Mouse (Mus musculus) adrenal gland, adult 2 months (tissue): ENCODE measurements around the gene Itga2b. TPM values are rescaled to one million over a fixed set of nuclear protein-coding genes. Genes with fewer than 3 reads are reported as not detected.
"Not testable (repeated sequence)": the region's sequence is repeated elsewhere in the genome, so short reads cannot be mapped to it uniquely, and the experiment has no call there.

ENCODE experiments used
- DNase-seq: peaks from one replicate; pipeline ENCODE4 v3.0.0; 2021
- microRNA-seq, 2 experiments: library from miRNA; unstranded; fragments of <30 nt; microRNA quantifications; one replicate each; pipeline ENCODE4 v1.2.0; 2021
- polyA plus RNA-seq: library from polyadenylated mRNA; depleted of rRNA; stranded (reverse); fragments of >200 nt; gene quantifications from 2 replicates; pipeline ENCODE4 v1.2.3, GENCODE M21; 2012; rRNA removed
- total RNA-seq, 2 experiments: library from RNA; stranded (reverse); gene quantifications; 2 replicates each; pipeline ENCODE4 v1.2.3; 2021

Itga2b gene
- total and polyA plus RNA-seq, 3 experiments, result 2.5 to 6.6 (median 4.1) TPM

GRCm38 (mm10) chr11:102411061-102411460 lies 58.9 kb downstream of the Itga2b start:
- DNase-seq, result peak; percentile 15

GRCm38 (mm10) chr11:102410345-102410744 lies 59.6 kb downstream of the Itga2b start:
- DNase-seq, result not testable (repeated sequence)

- no peak for DNase-seq
Measured at GRCm38 (mm10) chr11:102409795-102410330, 60.1 kb downstream of the Itga2b start.

GRCm38 (mm10) chr11:102408888-102409794 lies 60.8 kb downstream of the Itga2b start:
- peak; percentile 24 for DNase-seq

- DNase-seq, result peak; percentile 99
Measured at GRCm38 (mm10) chr11:102408344-102408876, 61.5 kb downstream of the Itga2b start.

- no peak for DNase-seq
Measured at GRCm38 (mm10) chr11:102407834-102408215, 62.1 kb downstream of the Itga2b start, which contains the start of gene Slc25a39. TSS of gene Slc25a39 (minus strand) at chr11:102407946.

GRCm38 (mm10) chr11:102406900-102407833 lies 62.8 kb downstream of the Itga2b start:
- peak; percentile 97 for DNase-seq

GRCm38 (mm10) chr11:102406401-102406800 lies 63.5 kb downstream of the Itga2b start:
- no peak for DNase-seq

GRCm38 (mm10) chr11:102405544-102406285 lies 64.2 kb downstream of the Itga2b start:
- peak; percentile 26 for DNase-seq

GRCm38 (mm10) chr11:102404161-102405010 lies 65.5 kb downstream of the Itga2b start:
- DNase-seq, result peak; percentile 65

- no peak for DNase-seq
Measured at GRCm38 (mm10) chr11:102403657-102404056, 66.3 kb downstream of the Itga2b start.

Small RNA genes within 50 kb of the gene (microRNA-seq; reads per million reads assigned to microRNA genes)
- 0.22 to 0.83 reads per million in 2 experiments for gene Mir6930

Other genes with a start within 250 kb of the Itga2b start
- 100 to 1,000 TPM in 1 of 2 experiments, 10 to 100 TPM in 1; 67.8 to 127 TPM for gene Hdac5, start 240.0 kb downstream of the Itga2b start, total RNA-seq
- gene Hdac5, start 240.0 kb downstream of the Itga2b start, polyA plus RNA-seq, result 99.3 and 131 TPM in 2 replicates
- under 1 TPM; 0.35 to 0.93 TPM for gene BC030867, start 221.2 kb downstream of the Itga2b start, total RNA-seq
- 1.2 and 1.6 TPM in 2 replicates for gene BC030867, start 221.2 kb downstream of the Itga2b start, polyA plus RNA-seq
- gene Asb16, start 201.4 kb downstream of the Itga2b start, total RNA-seq, result under 1 TPM; 0.12 to 0.45 TPM
- gene Asb16, start 201.4 kb downstream of the Itga2b start, polyA plus RNA-seq, result 0.75 and 0.95 TPM in 2 replicates
- 10 to 100 TPM; 57.2 to 59.4 TPM for gene Tmub2, start 185.2 kb downstream of the Itga2b start, total RNA-seq
- gene Tmub2, start 185.2 kb downstream of the Itga2b start, polyA plus RNA-seq, result 55.8 and 58.9 TPM in 2 replicates
- 10 to 100 TPM; 44.2 to 45.1 TPM for gene Atxn7l3, start 173.5 kb downstream of the Itga2b start, total RNA-seq
- 43.2 and 46.5 TPM in 2 replicates for gene Atxn7l3, start 173.5 kb downstream of the Itga2b start, polyA plus RNA-seq
- gene Ubtf, start 150.4 kb downstream of the Itga2b start, total RNA-seq, result 100 to 1,000 TPM in 1 of 2 experiments, 10 to 100 TPM in 1; 95.9 to 110 TPM
- 24.2 and 25.4 TPM in 2 replicates for gene Ubtf, start 150.4 kb downstream of the Itga2b start, polyA plus RNA-seq
- under 1 TPM; 0.35 to 0.49 TPM for gene Slc4a1, start 103.9 kb downstream of the Itga2b start, total RNA-seq
- 0.02 TPM in 1 of 2 replicates, not detected in the other for gene Slc4a1, start 103.9 kb downstream of the Itga2b start, polyA plus RNA-seq
- 10 to 100 TPM; 36.8 to 51.7 TPM for gene Rundc3a, start 76.7 kb downstream of the Itga2b start, total RNA-seq
- gene Rundc3a, start 76.7 kb downstream of the Itga2b start, polyA plus RNA-seq, result 46.3 and 77.5 TPM in 2 replicates
- gene Slc25a39, start 62.2 kb downstream of the Itga2b start, total RNA-seq, result 100 to 1,000 TPM; 504 to 683 TPM
- 1,025 and 1,107 TPM in 2 replicates for gene Slc25a39, start 62.2 kb downstream of the Itga2b start, polyA plus RNA-seq
- gene Grn, start 39.8 kb downstream of the Itga2b start, total RNA-seq, result 100 to 1,000 TPM; 165 to 211 TPM
- gene Grn, start 39.8 kb downstream of the Itga2b start, polyA plus RNA-seq, result 251 and 310 TPM in 2 replicates
- gene Fam171a2, start 22.4 kb downstream of the Itga2b start, total RNA-seq, result 1 to 10 TPM; 2.8 to 8.3 TPM
- gene Fam171a2, start 22.4 kb downstream of the Itga2b start, polyA plus RNA-seq, result 18.1 and 22.9 TPM in 2 replicates
- gene Gpatch8, start 86.3 kb upstream of the Itga2b start, total RNA-seq, result 10 to 100 TPM; 23.2 to 31.4 TPM
- gene Gpatch8, start 86.3 kb upstream of the Itga2b start, polyA plus RNA-seq, result 16.0 and 18.4 TPM in 2 replicates
- gene Gm11627, start 109.3 kb upstream of the Itga2b start, total RNA-seq, result under 1 TPM in 1 of 2 experiments, not detected in 1; 0.52 TPM
- gene Gm11627, start 109.3 kb upstream of the Itga2b start, polyA plus RNA-seq, result not detected in 2 replicates
- 1 to 10 TPM; 2.0 to 9.3 TPM for gene Fzd2, start 134.3 kb upstream of the Itga2b start, total RNA-seq
- gene Fzd2, start 134.3 kb upstream of the Itga2b start, polyA plus RNA-seq, result 22.8 and 23.1 TPM in 2 replicates
- not detected for gene Meioc, start 193.6 kb upstream of the Itga2b start, total RNA-seq
- not detected in 2 replicates for gene Meioc, start 193.6 kb upstream of the Itga2b start, polyA plus RNA-seq
- gene Ccdc43, start 227.7 kb upstream of the Itga2b start, total RNA-seq, result 10 to 100 TPM; 22.9 to 32.8 TPM
- gene Ccdc43, start 227.7 kb upstream of the Itga2b start, polyA plus RNA-seq, result 3.3 and 3.5 TPM in 2 replicates